Mouse (Mus musculus): ENCODE measurements at regions not wholly inside any gene's neighbourhood (a gene's known extent, or its start where the extent isn't known, plus 50 kb on each side); places are given as distances from the start of the nearest gene placed in this dataset.

DNA sequence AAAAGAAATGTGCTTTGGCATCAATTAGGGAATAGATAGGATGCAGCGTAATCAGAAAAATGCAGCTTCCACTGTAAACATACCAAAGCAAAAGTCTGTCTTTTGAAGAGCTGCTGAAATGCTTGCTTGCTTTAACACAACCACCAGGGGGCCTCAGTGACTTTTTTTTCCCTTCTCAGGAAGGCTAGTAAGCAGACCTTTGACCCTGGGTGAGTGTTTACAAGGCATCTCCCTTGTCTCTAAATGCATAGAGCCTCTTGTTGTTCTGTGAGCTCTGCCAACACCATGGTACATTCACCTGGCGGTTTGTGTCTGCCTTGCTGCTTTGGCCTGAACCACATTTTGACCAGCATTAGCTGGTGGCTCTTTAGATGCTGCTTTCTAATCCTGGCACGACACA lies 191.9 kb upstream of the C9orf72 start:
- DNase-seq: peak; percentile 10

DNA sequence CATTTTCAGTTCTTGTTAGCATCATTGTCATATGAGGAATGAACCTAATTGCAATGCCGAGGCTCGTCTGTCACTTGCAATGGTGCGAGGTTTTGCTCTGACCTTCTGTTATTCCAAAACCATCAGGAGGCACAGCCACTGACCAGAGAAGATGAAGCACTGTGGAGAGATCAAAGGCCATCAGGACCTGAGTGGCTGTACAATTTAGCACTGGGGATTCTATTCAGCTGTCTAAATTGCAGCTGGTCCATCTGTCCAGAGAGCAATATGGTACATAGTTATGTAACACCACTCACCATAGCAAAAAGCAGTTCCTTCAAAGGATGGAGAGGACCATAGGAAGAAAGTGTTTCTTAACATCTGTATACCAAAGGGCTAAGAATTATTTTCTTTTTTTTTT lies 187.5 kb upstream of the C9orf72 start:
- no peak for DNase-seq

DNA sequence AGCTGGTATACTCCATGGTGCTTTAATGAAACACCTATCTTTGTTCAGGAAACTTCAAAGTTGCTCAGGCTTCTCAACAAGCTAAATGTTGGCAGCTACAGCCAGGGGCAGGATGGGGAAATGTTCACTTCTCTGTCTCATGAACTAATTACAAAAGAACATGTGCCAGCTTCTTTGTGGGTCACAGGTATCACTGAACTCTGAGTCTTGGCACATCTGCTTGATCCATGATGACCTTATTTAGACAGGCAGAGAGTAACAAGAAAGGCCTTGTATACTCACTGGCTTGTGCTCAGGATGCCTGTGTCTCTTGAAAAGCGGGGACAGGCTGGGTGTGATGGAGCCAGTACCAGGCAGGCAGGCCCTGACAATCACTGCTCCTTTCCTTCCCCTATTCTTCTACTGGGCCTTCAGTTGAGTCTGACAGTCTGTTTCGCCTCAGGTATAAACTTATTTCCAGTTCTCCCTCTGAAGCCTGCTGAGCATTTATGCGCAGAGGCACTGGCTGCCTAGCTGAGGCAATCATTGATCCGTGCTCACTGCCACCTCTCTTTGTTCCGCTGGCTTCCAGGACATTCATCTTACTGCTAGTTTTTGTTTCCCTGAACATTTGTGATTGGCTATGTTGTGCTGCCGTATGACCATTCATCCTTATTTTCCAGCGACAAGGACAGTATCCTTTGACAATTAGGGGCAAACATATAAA lies 179.5 kb upstream of the C9orf72 start:
- no peak for DNase-seq

DNA sequence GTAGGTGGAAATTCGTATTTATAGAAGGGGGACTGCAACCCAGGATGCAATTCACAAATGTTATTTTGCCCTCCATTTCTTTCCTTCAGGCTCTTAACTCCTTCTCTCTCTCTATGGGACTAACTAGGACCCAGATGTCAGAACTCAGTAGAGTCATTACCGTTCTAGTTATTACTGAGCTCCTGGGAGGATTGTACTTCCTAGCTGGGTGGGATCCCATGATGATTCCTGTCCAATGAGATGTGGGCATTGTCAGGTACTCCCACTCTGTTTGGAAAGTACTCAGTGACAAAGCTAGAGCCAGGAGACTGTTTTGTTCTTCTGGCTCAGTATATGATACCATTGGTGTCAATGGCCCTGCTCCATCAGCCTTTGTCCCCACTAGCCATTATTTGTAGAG lies 178.1 kb upstream of the C9orf72 start:
- DNase-seq: no peak

DNA sequence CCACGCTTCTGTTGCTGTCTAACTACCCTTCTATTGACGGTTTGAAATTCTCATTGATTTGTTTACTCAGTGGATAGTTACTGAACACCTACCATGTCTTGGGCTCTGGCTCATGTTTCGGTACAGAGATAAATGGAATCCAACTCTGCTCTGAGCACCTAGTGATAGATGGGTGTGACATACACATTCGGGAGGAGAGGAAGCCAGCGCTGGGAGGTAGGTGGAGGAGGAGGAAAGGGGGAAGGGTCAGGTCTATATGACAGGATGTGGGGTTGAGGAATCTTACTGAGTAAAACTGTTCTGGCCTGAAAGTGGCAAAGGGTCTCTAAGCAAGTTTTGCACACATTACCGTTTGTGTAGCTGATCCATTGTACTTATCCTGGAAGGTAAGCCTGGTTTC lies 177.6 kb upstream of the C9orf72 start:
- DNase-seq: no peak

DNA sequence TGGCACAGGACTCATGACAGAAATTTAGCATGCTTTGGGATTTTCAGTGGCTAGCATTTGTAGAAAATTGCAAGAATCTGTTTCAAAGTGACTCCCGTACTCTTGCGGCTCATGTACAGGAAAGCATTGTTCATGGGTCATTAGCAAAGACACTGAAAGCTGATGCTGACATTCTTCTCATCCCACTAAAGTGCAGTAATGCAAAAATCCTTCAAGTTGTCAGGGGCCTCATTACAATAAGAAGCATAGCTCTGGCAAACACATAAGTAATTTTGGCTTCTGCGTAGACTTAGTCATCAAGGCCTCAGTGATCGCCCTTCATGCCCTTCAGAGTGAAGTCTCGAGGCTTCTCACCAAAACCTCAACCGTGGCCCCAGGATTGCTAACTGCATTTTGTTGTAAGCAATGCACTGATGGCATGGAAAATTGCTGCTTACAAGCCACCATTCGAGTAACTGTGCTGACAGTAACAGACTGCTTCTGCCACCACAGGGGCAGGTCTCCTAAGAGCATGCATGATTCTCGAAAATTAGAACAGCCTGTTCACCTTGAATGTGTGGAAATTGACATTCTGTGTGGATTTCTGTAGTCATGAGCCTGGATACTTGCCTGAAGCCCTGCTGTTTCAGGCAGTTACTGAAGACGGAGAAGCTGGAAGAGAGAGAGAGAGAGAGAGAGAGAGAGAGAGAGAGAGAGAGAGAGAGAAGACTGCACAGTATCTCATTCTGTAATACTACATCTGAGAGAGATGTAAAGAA lies 176.6 kb upstream of the C9orf72 start:
- DNase-seq: no peak

DNA sequence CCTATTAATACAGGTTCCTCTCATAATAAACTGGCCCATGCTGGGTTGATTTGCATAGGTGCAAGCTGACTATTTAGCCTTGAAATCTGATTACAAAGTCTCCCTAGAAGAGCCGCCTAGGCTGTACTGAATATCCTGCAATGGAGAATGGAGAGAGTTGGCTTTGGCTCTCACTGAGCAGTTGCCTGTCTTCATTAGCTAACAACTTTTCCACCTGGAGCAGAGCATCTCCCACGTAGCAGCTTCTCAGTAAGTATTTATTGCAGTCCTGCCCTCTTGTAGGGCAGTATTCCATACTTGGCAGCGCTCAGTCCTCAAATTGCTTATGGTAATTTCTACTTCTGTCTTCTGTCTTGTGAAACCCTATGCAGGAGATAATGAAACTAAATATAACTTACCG lies 175.8 kb upstream of the C9orf72 start:
- DNase-seq: no peak

DNA sequence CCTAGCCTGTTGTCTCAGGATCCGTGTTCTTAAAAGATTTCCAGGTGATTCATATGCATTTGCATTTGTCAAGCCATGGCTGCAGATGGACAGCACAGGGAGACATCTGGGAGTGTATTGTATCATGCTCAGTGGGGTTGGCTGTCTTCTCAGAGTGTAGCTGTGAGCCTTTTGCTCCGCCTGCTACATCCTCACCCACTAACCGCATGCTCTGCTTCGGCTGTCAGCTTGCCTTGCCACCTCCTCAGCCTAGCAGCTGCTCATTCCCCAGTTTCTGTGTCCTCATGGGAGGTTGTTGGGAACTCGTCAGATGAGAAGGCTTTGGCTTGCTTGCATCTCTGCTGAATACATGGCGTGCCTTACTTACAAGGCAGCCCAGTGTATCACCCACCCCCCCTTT lies 174.5 kb upstream of the C9orf72 start:
- DNase-seq: no peak

DNA sequence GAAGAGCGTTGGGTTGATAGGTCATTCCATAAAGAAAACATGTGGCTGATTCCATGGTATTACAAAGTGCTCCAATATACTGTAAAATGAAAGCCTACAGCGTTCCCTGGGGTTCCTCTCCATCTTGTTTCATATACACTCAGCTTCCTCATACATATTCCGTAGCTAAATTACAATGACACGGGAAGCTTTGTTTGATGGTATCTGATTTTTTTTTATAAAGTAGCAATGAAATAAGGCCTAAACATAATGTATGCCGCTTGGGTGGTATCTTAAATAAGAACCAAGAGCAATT lies 169.6 kb upstream of the C9orf72 start:
- no peak for DNase-seq

DNA sequence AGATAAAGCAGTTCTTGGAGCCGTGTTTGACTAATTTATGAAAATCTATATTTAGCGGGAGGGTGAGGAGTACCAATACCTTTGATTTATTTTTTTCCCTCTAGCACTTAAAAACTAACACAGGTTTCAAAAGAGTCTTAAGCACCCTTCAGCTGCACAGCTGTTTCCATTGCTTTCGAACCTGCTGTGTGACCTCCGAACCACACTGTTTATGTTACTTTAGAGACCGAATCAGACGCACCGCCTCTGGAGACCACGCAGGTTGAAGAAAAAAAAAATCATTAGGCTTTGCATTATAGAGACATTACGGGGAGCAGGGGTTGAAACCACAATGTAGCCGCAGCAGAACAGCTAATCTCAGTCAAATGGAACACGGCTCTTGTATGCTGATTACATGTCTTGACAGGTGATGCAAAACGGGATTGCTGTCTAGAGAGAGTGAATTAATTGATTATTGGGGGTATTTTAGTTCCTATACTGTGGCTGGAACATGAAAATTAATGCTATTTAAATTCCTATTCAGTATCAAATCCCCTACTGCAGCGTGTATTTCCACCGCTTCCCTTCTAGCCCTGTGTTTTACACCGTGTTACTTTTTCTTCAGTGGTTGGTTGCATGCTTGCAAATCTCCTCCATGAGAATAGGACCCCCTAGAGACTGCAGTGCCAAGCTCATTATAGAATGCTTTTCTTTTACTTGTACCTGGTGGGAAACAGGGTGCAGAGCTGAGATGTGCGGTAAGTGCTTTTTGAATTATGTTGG lies 169.0 kb upstream of the C9orf72 start:
- DNase-seq: no peak

DNA sequence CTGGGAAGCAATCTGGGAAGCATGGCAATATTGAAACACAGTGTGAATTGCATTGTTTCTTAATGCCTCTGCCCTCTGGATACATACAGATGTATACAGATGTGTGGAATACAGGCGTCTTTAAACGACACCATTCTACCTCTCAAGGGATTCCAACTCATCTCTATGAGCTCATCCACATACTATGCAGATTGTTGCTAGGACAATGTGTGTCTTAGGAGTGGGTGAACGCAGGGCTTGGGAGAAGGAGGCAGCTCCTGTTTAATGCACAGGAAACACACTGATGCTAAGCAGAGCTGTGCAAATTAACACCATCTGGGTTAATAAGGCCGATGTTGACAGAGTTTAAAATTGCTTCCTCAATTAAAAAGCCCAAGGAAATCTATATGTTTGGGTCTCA lies 149.8 kb upstream of the C9orf72 start:
- no peak for DNase-seq

DNA sequence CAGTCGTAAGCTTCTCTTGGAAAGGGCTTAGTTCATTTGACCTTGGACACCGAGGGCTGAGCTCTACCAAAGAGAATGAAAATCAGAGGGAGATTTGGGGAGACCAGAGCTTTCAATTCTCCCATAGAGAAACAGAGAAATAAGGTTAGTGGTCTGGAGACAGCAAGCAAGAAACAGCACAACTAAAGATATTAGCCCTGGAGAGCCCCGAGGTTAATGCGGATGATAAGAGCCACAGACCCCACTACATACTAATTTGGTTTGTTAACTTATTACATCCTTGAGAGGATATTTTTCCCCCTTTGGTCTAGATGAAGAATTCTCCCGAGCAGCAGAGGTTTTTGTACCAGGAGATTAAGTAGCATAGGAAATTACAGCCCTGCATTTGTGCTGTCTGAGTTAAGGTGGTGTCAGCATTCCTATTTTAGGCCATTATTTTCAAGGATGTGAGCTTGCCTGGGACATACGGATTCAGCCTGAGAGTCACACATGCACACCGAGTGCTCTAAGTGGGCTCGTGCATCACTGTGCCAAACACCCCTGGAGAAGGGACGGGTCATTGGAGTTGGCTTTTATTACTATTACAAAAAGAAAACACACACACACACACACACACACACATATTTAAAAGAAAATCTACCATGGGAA lies 147.4 kb upstream of the C9orf72 start:
- no peak for DNase-seq

DNA sequence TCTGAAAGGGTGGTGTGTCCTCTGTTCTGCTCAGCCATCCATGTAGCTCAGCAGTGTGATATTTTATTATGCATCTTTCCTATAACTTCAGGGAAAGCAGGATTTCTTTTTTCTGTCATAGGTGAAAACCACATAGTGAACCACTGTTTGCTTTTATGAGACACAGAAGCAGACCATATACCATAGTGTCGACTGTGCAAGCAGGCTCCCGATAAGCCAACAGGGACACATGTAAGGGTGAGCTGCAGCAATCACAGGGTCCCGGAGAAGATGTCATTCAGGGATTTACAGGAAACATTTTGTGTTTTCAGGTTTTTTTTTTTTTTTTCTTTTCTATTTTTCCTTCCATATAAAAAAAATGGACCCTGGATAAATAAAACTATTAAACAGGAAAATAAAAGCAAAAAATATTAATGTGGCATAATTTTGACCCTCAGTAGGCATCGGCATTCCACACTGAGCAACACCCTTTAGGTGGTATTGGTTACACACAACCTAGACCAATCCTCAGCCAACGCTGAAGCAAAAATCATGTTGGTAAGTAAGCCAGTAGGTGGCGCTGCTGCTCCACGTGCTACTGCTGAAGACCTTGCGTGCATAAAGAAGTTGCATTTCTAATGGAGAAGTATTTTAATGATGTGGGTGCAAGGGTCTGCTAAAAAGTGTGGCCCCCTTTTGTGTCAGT lies 146.7 kb upstream of the C9orf72 start:
- DNase-seq: peak; percentile 44

DNA sequence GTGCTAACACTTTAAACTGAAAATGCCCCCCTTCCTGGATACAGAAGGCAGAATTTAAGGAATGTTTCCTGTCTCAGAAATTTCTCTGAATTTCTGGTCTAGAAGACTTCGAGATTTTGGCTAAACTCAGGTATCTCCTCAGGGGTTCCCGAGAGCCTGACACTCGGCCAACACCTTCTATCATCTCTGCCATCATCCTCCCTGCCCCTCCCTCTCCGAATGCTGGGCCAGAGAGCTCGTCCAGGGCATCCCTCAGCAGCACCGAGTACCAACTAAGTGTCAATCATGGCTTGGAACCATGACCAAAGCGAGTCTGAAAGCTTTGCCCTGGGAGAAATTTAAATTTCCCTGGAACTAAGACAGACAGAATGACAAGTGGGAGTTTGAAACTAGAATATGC lies 138.2 kb upstream of the C9orf72 start:
- DNase-seq: no peak

DNA sequence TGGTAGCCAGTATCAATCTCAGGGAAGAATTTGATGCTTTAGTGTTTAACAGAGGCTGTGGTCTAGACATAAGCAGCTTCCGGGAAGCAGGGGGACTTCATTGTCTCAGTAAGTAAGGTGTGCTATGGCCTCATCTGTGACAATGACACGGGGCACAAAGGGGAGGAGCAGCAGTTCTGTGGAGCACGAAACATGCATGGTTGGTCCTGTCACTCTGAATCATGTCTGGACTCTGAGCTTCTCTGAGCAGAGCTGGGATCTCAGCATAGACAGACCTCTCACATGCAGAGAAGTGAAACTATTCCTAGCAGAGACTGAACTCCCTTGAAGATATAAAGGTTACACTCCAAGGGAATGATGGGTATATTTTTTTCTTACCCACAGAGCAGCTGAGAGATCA lies 136.2 kb upstream of the C9orf72 start:
- DNase-seq: no peak

DNA sequence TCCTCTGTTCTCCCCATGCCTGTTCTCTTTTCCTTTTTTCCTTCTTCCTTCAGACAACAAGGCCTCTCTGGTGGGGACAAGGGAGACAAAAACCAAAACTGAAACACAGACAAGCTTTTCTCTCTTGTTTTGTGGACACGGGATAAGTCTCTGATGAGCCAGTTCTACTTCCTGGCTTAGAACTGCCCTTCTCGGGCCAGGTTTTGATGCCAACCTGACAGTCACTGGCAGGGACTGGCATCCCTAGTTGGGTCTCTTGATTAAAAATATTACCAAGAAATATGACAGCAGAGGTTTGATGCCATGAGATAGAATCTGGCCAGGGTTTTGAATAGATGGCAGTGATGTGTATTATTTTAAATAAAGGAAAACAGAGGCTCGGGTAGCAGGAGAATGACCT lies 133.4 kb upstream of the C9orf72 start:
- DNase-seq: no peak

DNA sequence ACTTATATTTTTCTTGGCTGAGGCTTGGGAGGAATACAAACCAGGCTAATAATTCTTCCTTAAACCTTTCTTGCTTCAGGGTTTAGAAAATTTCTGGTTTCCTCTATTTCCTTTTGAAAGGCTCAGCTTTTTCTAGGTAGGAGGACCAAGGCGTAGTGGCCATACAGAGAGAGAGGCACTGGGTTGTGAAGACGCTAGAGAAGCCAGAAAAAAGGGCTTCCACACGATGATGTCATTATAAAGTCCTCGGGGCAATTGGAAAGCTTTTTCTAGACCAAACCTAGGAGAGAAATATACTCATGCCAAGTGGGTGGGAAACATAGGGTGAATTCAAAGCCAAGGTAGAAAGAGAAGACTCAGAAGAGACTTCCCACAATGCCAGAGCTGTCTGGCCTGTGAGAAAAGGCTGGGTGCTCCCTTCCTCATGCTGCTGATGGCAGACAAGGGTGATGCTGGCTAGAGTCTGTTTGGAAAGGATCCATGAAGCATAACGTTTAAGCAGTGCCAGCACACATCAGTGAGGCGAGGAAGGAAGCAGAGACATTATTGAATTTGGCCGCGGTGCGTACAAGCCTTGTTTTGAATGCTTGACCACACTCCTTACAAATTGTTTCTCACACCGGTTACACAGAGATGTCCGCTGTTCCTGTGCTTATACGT lies 131.1 kb upstream of the C9orf72 start:
- no peak for DNase-seq

DNA sequence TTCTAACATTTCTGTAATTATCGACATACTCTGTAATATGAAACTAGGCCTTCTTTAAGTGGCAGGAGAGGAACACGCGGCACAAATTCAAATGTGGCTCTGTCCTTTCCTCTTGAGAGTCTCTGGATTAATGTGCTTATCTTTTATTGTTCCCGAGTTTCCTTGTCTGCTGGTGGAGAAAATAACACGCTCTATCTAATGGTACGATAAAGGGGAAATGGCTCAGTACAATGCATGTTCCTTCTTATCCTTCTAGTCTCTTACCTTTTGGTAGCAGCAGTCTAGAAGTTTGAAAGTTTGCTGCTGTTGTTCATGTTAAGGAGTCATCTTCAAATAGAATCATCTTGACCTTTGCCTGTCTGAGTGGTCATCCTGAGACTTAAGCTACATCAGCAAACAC lies 130.1 kb upstream of the C9orf72 start:
- no peak for DNase-seq

DNA sequence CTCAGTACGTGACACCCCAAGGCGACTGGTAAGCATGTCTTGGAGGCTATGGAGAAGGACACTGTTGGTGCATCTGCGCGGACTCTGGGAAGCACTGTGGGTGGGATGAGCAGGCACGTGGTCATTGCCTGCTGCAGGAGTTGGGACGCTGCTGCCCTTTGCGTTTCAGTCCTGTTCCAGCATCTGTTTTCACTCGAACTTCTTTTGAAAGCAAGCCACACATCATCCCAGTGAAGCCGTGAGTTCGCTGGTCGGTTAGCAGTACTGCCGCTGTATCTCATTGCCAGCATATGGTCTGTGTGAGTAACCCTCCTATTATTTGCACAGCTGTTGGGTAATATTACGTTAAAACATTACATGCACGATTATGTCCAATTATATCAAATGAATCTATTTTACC lies 128.1 kb upstream of the C9orf72 start:
- DNase-seq: no peak

DNA sequence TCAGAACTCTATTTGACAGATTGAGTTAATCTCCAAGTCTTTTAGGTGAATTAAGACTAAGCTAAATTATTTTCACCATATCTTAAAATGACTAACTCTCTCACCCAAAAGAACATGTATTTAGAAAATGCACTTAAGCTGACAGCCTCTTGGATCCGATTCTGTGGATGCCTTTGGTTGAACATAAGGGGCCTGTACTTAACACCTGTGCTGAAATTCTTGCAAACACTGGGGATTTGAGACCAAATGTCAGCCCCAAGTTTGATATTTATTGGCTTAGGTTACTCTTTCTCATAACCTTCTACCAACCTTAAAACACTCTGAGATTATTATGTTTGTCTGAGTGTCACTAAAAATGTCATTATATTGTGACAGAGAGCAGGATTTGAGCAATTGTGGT lies 126.6 kb upstream of the C9orf72 start:
- DNase-seq: no peak

DNA sequence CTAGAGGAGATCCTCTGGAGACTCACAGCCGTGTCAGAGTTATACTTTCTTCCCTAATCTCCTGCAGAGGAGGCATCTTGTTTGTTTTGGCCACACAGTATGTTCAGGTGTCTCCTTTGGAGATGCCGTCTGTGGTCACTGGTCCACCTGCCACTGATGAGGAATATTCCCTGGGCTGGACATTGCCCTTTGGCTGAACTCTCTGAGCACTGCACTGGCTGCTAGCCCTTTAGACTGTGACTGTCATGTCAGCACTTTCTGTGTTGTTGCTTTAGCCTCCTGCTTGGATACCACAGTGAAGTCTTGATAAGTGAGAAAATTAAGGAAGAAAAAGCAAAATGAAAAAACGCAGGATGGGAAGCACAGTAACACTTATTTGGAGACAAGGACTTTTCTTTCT lies 124.5 kb upstream of the C9orf72 start:
- no peak for DNase-seq

DNA sequence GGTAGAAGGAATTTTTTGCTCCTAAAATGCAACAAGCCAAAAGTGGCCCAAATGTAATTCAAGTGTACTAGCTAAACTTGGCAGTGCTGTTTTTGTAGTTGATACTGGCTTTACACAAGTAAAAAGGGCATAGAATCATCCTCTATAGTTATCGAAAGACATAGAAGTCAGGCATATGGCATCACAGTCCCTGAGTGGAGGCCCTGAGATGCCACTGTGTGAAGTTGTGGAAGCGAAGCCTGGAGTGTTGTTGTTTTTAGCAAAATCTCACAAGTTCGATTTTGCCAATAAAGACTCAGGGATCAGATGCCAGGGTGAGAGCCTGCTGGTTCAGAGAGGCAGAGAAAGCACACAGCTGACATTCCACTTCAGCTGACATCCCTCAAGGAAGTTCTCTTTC lies 121.6 kb upstream of the C9orf72 start:
- no peak for DNase-seq

DNA sequence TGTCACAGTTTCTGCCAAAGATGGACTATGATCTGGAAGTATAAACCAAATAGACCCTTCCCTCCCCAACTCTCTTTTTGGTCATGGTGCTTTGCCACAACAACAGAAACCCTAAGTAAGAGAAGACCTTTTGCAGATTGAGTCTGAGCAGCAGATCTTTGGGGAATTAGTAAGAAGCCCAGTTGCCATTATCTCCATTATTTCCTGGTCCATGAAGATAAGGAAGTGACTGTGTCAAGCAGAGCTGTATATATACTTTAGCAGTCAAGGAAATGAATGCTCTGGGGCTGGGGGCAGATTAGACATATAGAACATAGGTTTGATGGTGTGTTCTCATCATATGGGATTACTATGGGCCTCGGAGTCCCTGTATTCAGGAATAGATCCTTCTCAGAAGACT lies 117.8 kb upstream of the C9orf72 start:
- no peak for DNase-seq

All from thymus, postnatal 14 days (tissue).